In the genomic region with DNA sequence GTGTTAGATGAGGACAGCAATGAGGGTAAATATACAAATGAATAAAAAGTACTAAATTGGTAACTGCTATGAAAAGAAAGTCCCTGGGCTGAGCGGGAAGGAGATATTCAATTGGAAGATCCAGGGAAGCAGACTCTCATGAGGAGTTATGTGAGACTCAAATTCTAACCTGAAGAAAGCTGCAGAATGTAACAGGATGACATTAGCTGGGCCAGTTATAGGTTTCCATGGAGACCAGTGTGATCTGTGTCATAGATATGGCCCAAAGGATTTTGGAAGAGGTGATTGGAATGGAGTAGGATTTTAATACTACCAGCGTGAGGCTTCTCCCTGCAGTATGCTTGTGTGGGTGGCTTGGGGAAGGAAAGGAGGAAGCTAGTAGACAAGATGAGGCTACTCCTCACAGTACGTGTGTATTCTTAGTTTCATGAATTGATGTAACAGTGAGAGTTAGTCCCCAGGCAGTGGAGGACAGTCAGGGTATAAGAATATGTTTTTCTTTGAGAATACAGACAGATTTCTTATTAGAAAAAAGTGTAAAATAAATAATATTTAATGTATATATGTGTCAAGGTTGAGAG, we compare ENCODE assay signal across 22 mouse cellular contexts. TPM values are rescaled to one million over a fixed set of nuclear protein-coding genes. Genes with fewer than 3 reads are reported as not detected.
"Had no signal": no experiment of that assay in that cellular context is flagged by ENCODE, and none has a peak within 500 bp of the region (broad histone marks: within the 10 kb centered on the region; RNA-seq: fewer than 3 reads in every experiment).

No protein-coding gene starts in this region.

- H3K4me1 ChIP-seq: kidney, embryonic 15.5 days; limb, embryonic 10.5 days; liver, embryonic 15.5 days; neural tube, embryonic 12.5 days; stomach, embryonic 15.5 days had no signal

- H3K4me3 ChIP-seq: kidney, embryonic 15.5 days; left cerebral cortex, adult 2 months; limb, embryonic 10.5 days; liver, embryonic 15.5 days; neural tube, embryonic 12.5 days; stomach, embryonic 15.5 days had no signal

- H3K9me3 ChIP-seq: kidney, embryonic 15.5 days; limb, embryonic 10.5 days; liver, embryonic 15.5 days; neural tube, embryonic 12.5 days; stomach, embryonic 15.5 days had no signal

- H3K9ac ChIP-seq: kidney, embryonic 15.5 days; liver, embryonic 15.5 days; neural tube, embryonic 12.5 days; stomach, embryonic 15.5 days had no signal

- H3K27me3 ChIP-seq: kidney, embryonic 15.5 days; liver, embryonic 15.5 days; neural tube, embryonic 12.5 days; stomach, embryonic 15.5 days had no signal

- H3K4me2 ChIP-seq: kidney, embryonic 15.5 days; liver, embryonic 11.5 days; liver, embryonic 15.5 days; neural tube, embryonic 12.5 days; stomach, embryonic 15.5 days had no signal

- H3K36me3 ChIP-seq: kidney, embryonic 15.5 days; limb, embryonic 10.5 days; liver, embryonic 15.5 days; neural tube, embryonic 12.5 days; stomach, embryonic 15.5 days had no signal

- DNase-seq: kidney, postnatal 14 days; lung, adult 2 months; lung, postnatal 36 days; thymus, postnatal 36 days had no signal

- H3K27ac ChIP-seq: kidney, embryonic 15.5 days; left cerebral cortex, adult 2 months; limb, embryonic 10.5 days; liver, embryonic 15.5 days; neural tube, embryonic 12.5 days; stomach, embryonic 15.5 days had no signal

- ATAC-seq: lung, postnatal 0 days had no signal

RNA-seq across cellular contexts. Expression of gene Odam, which starts 29.6 kb away (rescaled TPM):
- total RNA-seq: layer of hippocampus, adult 8-10 months; layer of hippocampus, postnatal 25 days; left cerebral cortex, adult 2 months; left cerebral cortex, postnatal 14 days; megakaryocyte progenitor cell, adult 5-6 weeks; monocyte, adult 5-6 weeks; neutrophil, adult 5-6 weeks had no signal
- polyA plus RNA-seq: kidney, embryonic 15.5 days; large intestine, adult 2 months; limb, embryonic 10.5 days; limb, embryonic 14.5 days; liver, embryonic 11.5 days; liver, embryonic 15.5 days; lung, adult 2 months; lung, postnatal 0 days; neural tube, embryonic 12.5 days; spleen, adult 2 months; stomach, embryonic 15.5 days had no signal

RNA-seq across cellular contexts. Expression of gene Prr27, which starts 29.7 kb away (rescaled TPM):
- total RNA-seq: layer of hippocampus, adult 8-10 months; layer of hippocampus, postnatal 25 days; left cerebral cortex, adult 2 months; left cerebral cortex, postnatal 14 days; megakaryocyte progenitor cell, adult 5-6 weeks; monocyte, adult 5-6 weeks; neutrophil, adult 5-6 weeks had no signal
- polyA plus RNA-seq: kidney, embryonic 15.5 days; large intestine, adult 2 months; limb, embryonic 10.5 days; limb, embryonic 14.5 days; liver, embryonic 11.5 days; liver, embryonic 15.5 days; lung, adult 2 months; lung, postnatal 0 days; neural tube, embryonic 12.5 days; spleen, adult 2 months; stomach, embryonic 15.5 days; thymus, postnatal 0 days had no signal

RNA-seq across cellular contexts. Expression of gene Csn1s2b, which starts 47.3 kb away (rescaled TPM):
- total RNA-seq: layer of hippocampus, adult 8-10 months; layer of hippocampus, postnatal 25 days; left cerebral cortex, adult 2 months; left cerebral cortex, postnatal 14 days; megakaryocyte progenitor cell, adult 5-6 weeks; monocyte, adult 5-6 weeks had no signal
- polyA plus RNA-seq: kidney, embryonic 15.5 days; large intestine, adult 2 months; limb, embryonic 10.5 days; liver, embryonic 11.5 days; liver, embryonic 15.5 days; lung, adult 2 months; lung, postnatal 0 days; neural tube, embryonic 12.5 days; spleen, adult 2 months; stomach, embryonic 15.5 days; thymus, postnatal 0 days had no signal
